Mouse (Mus musculus) MEL (cell line): ENCODE measurements around the gene D17H6S53E. TPM values are rescaled to one million over a fixed set of nuclear protein-coding genes. Genes with fewer than 3 reads are reported as not detected.

Source experiments
- DNase-seq: peaks from one replicate; pipeline ENCODE4 v3.0.0; 2011; ENCODE audit warnings: low read depth, low spot score
- H3K27ac ChIP-seq: 2 replicates; pipeline ENCODE4 v1.5.1; 2012; ENCODE audit warnings: low read depth, mild to moderate bottlenecking, control low read depth, low read length, moderate library complexity; ENCODE audit not compliant: control insufficient read depth
- H3K27me3 ChIP-seq, 2 experiments: fragments of 150-350 bp in 1 of 2; sonication (generic) in 1 of 2; 2 replicates each; pipeline ENCODE4 v1.6.1; 2012; ENCODE audit warnings: low read length in 2 of 2, mild to moderate bottlenecking in 2 of 2, improper control_type of control experiment in 1 of 2, moderate library complexity in 1 of 2; ENCODE audit not compliant: insufficient read depth in 2 of 2, control insufficient read depth in 1 of 2
- H3K36me3 ChIP-seq, 2 experiments: 2 replicates each; pipeline ENCODE4 v1.6.1; 2012 to 2014; ENCODE audit warnings: low read length in 2 of 2, improper control_type of control experiment in 1 of 2, inconsistent platforms in 1 of 2, mild to moderate bottlenecking in 1 of 2; ENCODE audit not compliant: insufficient read depth in 2 of 2, control insufficient read depth in 1 of 2
- H3K4me1 ChIP-seq, 2 experiments: fragments of 150-350 bp in 1 of 2; sonication (generic) in 1 of 2; 2 replicates each; pipeline ENCODE4 v1.6.1; 2012; ENCODE audit warnings: low read length in 2 of 2, improper control_type of control experiment in 1 of 2, mild to moderate bottlenecking in 1 of 2; ENCODE audit not compliant: insufficient read depth in 2 of 2, control insufficient read depth in 1 of 2
- H3K4me3 ChIP-seq, 2 experiments: fragments of 150-350 bp in 1 of 2; sonication (generic) in 1 of 2; 2 replicates each; pipeline ENCODE4 v1.5.1; 2012; ENCODE audit warnings: low read depth in 2 of 2, low read length in 2 of 2, mild to moderate bottlenecking in 2 of 2, moderate library complexity in 2 of 2, control low read depth in 1 of 2, improper control_type of control experiment in 1 of 2; ENCODE audit not compliant: control insufficient read depth in 1 of 2, insufficient read depth in 1 of 2
- H3K79me2 ChIP-seq: 2 replicates; pipeline ENCODE4 v1.6.1; 2012; ENCODE audit warnings: mild to moderate bottlenecking, low read length, moderate library complexity; ENCODE audit not compliant: control insufficient read depth, poor library complexity, insufficient read depth
- H3K9ac ChIP-seq: 2 replicates; pipeline ENCODE4 v1.6.1; 2012; ENCODE audit warnings: low read depth, mild to moderate bottlenecking, control low read depth, low read length, moderate library complexity; ENCODE audit not compliant: control insufficient read depth, poor library complexity, severe bottlenecking
- H3K9me3 ChIP-seq: fragments of 150-350 bp; sonication (generic); replicated peaks from 2 replicates; pipeline ENCODE4 v1.6.1; 2012; ENCODE audit warnings: mild to moderate bottlenecking, low read length, improper control_type of control experiment, moderate library complexity; ENCODE audit not compliant: insufficient read depth
- BHLHE40 ChIP-seq: IDR thresholded peaks from 2 replicates; pipeline ENCODE4 v1.6.1; 2012; ENCODE audit warnings: low read depth, mild to moderate bottlenecking, inconsistent platforms, low read length, improper control_type of control experiment, borderline replicate concordance
- CTCF ChIP-seq, 3 experiments: IDR thresholded peaks in 2 of 3; conservative IDR thresholded peaks in 1 of 3; 2 replicates each; pipeline ENCODE4 v1.5.1; 2011 to 2012; ENCODE audit warnings: low read length in 3 of 3, low read depth in 2 of 3, mild to moderate bottlenecking in 2 of 3, improper control_type of control experiment in 1 of 3, inconsistent platforms in 1 of 3, mixed read lengths in 1 of 3, moderate library complexity in 1 of 3; ENCODE audit not compliant: control insufficient read depth in 1 of 3, insufficient read depth in 1 of 3, poor library complexity in 1 of 3, severe bottlenecking in 1 of 3
- ELF1 ChIP-seq: IDR thresholded peaks from 2 replicates; pipeline ENCODE4 v1.6.1; 2014; ENCODE audit warnings: low read depth, mild to moderate bottlenecking, inconsistent platforms, low read length, improper control_type of control experiment, moderate library complexity
- EP300 ChIP-seq, 2 experiments: IDR thresholded peaks; 2 replicates each; pipeline ENCODE4 v1.6.1; 2011; ENCODE audit warnings: improper control_type of control experiment in 2 of 2, low read length in 2 of 2, low read depth in 1 of 2, mild to moderate bottlenecking in 1 of 2
- ETS1 ChIP-seq: IDR thresholded peaks from 2 replicates; pipeline ENCODE4 v1.6.1; 2012; ENCODE audit warnings: low read depth, mild to moderate bottlenecking, inconsistent platforms, low read length, improper control_type of control experiment, moderate library complexity
- GABPA ChIP-seq: IDR thresholded peaks from 2 replicates; pipeline ENCODE4 v1.6.1; 2012; ENCODE audit warnings: low read depth, mild to moderate bottlenecking, inconsistent platforms, low read length, improper control_type of control experiment, moderate library complexity
- GATA1 ChIP-seq: IDR thresholded peaks from 2 replicates; pipeline ENCODE4 v1.6.1; 2011; ENCODE audit warnings: low read depth, low read length, improper control_type of control experiment
- MAFK ChIP-seq: IDR thresholded peaks from 2 replicates; pipeline ENCODE4 v1.6.1; 2011; ENCODE audit warnings: low read depth, mild to moderate bottlenecking, low read length, improper control_type of control experiment, borderline replicate concordance
- MAX ChIP-seq: IDR thresholded peaks from 2 replicates; pipeline ENCODE4 v1.6.1; 2011; ENCODE audit warnings: low read length, improper control_type of control experiment
- MAZ ChIP-seq: IDR thresholded peaks from 2 replicates; pipeline ENCODE4 v1.6.1; 2012; ENCODE audit warnings: low read depth, mild to moderate bottlenecking, inconsistent platforms, low read length, improper control_type of control experiment
- MEF2A ChIP-seq: IDR thresholded peaks from 2 replicates; pipeline ENCODE4 v1.6.1; 2014; ENCODE audit warnings: low read depth, mild to moderate bottlenecking, inconsistent platforms, low read length, improper control_type of control experiment; ENCODE audit not compliant: poor library complexity, insufficient replicate concordance, severe bottlenecking; ENCODE audit errors: extremely low read depth
- MXI1 ChIP-seq: IDR thresholded peaks from 2 replicates; pipeline ENCODE4 v1.6.1; 2011; ENCODE audit warnings: mild to moderate bottlenecking, low read depth, low read length, improper control_type of control experiment
- MYB ChIP-seq: IDR thresholded peaks from 2 replicates; pipeline ENCODE4 v1.6.1; 2011; ENCODE audit warnings: mild to moderate bottlenecking, low read depth, low read length, improper control_type of control experiment
- NELFE ChIP-seq: IDR thresholded peaks from 2 replicates; pipeline ENCODE4 v1.6.1; 2011; ENCODE audit warnings: low read depth, low read length, improper control_type of control experiment
- POLR2A ChIP-seq, 2 experiments: IDR thresholded peaks; 2 replicates each; pipeline ENCODE4 v1.6.1; 2011 to 2012; ENCODE audit warnings: low read length in 2 of 2, mild to moderate bottlenecking in 2 of 2, control low read depth in 1 of 2, improper control_type of control experiment in 1 of 2, low read depth in 1 of 2, moderate library complexity in 1 of 2; ENCODE audit not compliant: control insufficient read depth in 1 of 2, insufficient read depth in 1 of 2, poor library complexity in 1 of 2
- POLR2AphosphoS2 ChIP-seq: IDR thresholded peaks from 2 replicates; pipeline ENCODE4 v1.6.1; 2011; ENCODE audit warnings: low read length, improper control_type of control experiment
- POLR2AphosphoS5 ChIP-seq: IDR thresholded peaks from 2 replicates; pipeline ENCODE4 v1.6.1; 2012; ENCODE audit warnings: low read depth, borderline replicate concordance, mild to moderate bottlenecking, inconsistent platforms, low read length, moderate library complexity, mixed read lengths
- RAD21 ChIP-seq: IDR thresholded peaks from 2 replicates; pipeline ENCODE4 v1.6.1; 2011; ENCODE audit warnings: mild to moderate bottlenecking, low read depth, low read length, improper control_type of control experiment
- SIN3A ChIP-seq: IDR thresholded peaks from 2 replicates; pipeline ENCODE4 v1.6.1; 2012; ENCODE audit warnings: low read length, improper control_type of control experiment, inconsistent platforms
- SMC3 ChIP-seq: IDR thresholded peaks from 2 replicates; pipeline ENCODE4 v1.6.1; 2011; ENCODE audit warnings: low read depth, low read length, improper control_type of control experiment
- TBP ChIP-seq: IDR thresholded peaks from 2 replicates; pipeline ENCODE4 v1.8.0; 2011; ENCODE audit warnings: low read depth, low read length, improper control_type of control experiment
- USF1 ChIP-seq: IDR thresholded peaks from 2 replicates; pipeline ENCODE4 v1.6.1; 2014; ENCODE audit warnings: low read depth, mild to moderate bottlenecking, inconsistent platforms, low read length, improper control_type of control experiment, moderate library complexity
- USF2 ChIP-seq, 2 experiments: IDR thresholded peaks; 2 replicates each; pipeline ENCODE4 v1.6.1; 2011 to 2012; ENCODE audit warnings: improper control_type of control experiment in 2 of 2, low read length in 2 of 2, borderline replicate concordance in 1 of 2, inconsistent platforms in 1 of 2, low read depth in 1 of 2, mild to moderate bottlenecking in 1 of 2; ENCODE audit not compliant: insufficient read depth in 1 of 2
- ZMIZ1 ChIP-seq: IDR thresholded peaks from 2 replicates; pipeline ENCODE4 v1.6.1; 2012; ENCODE audit warnings: low read depth, mild to moderate bottlenecking, inconsistent platforms, low read length, improper control_type of control experiment, moderate library complexity
- ZNF384 ChIP-seq: IDR thresholded peaks from 2 replicates; pipeline ENCODE4 v1.6.1; 2012; ENCODE audit warnings: low read depth, mild to moderate bottlenecking, inconsistent platforms, low read length, improper control_type of control experiment
- polyA plus RNA-seq, 2 experiments: library from polyadenylated mRNA; stranded (reverse) in 1 of 2; unstranded in 1 of 2; fragments of >175 nt in 1 of 2; fragments of >200 nt in 1 of 2; gene quantifications; 2 replicates each; pipeline versions ENCODE4 v1.2.1 to v1.2.4; 2012; ENCODE audit warnings: low replicate concordance in 2 of 2, low read depth in 1 of 2; ENCODE audit not compliant: insufficient read length in 2 of 2, insufficient read depth in 1 of 2, missing spikeins in 1 of 2
- total RNA-seq: library from RNA; depleted of rRNA; stranded (reverse); fragments of 300-350 nt; gene quantifications from 2 replicates; pipeline ENCODE4 v1.2.3, GENCODE M21; 2012

The D17H6S53E gene
- total and polyA plus RNA-seq, 3 experiments, result 11.6 to 13.6 TPM; not detected in 1

DNA sequence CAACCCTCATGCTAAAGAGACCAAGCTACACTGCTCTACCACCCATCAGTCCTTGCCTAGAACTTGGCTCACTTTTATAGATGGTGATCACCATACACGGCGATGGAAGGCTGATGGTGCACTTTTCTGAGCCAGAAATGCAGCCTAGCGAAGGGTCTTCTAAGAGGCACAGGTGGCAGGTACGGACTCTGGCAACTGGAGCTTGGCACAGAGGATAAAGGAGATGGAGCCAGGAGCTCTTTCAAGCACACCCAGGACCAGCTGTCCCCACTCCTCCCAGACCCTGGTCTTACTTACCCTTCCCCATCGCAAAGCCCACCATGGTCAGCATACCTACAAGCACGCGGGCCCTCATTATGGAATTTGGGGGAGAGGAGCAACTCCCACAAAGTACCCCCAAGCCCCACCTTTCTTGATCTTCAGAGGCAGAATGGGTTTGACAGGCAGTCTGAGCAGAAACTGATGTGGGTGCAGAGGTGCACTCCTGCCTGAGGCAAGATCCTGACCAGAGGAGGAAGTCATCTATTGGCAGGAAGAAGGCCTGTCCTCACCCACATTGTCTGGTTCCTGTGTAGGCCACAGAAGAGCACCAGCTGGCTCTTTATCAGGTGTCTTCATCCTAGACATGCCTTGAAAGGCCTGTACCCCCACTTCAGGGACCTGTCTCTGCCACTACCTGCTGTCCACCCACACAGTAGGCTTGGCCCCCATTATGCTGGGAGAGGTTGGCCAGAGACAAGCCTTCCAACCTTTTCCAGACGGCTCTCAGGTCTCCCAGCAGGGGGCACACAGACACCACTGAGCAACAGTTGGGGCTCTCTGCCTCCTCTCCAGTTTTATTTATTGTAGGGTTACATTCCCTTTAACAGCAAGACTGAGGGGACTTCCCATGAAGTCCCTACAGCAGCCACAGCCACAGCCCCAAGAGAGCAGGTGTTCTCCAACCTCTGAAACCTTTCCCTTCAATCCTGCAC is 10.8 kb upstream of the D17H6S53E start, which contains the start of gene Ly6g5b:
Gene Ly6g5b, minus strand, starts transcription at position 383 of the 974 bp plus-strand sequence.
- H3K27ac ChIP-seq, result peak within 1 kb of the TSS; percentile 7; the same call in 1 of the 2 replicates
- no peak for TF ChIP-seq ZNF384
- TF ChIP-seq SIN3A, result 0 out of 2 replicates have a peak, but pooled peaks have one; percentile 47
- no peak for TF ChIP-seq POLR2AphosphoS5
- TF ChIP-seq RAD21, result peak; percentile 32
- no peak for TF ChIP-seq BHLHE40
- peak; percentile 78 for TF ChIP-seq ETS1
- TF ChIP-seq EP300 (IDR thresholded peaks at IDR 0.05; ENCODE audit: low read depth in 1 of 2, low read length in 2 of 2), result peak in 1 of 2 experiments; percentile 23; a peak in 1 of 4 replicates
- TF ChIP-seq SMC3, result peak; percentile 41; the same call in 1 of the 2 replicates
- no peak for TF ChIP-seq MXI1
- TF ChIP-seq MYB, result no peak
- no peak for TF ChIP-seq MEF2A
- 0 out of 4 replicates have a peak, but pooled peaks of 1 of the 2 experiments have one; percentile 40 for TF ChIP-seq POLR2A (IDR thresholded peaks at IDR 0.05; ENCODE audit: control insufficient read depth in 1 of 2, insufficient read depth in 1 of 2, low read depth in 1 of 2, low read length in 2 of 2, poor library complexity in 1 of 2)
- no peak for TF ChIP-seq MAX
- TF ChIP-seq CTCF (IDR thresholded peaks at IDR 0.05 in 2 of 3, conservative IDR thresholded peaks at IDR 0.05 in 1 of 3; ENCODE audit: control insufficient read depth in 1 of 3, insufficient read depth in 1 of 3, low read depth in 2 of 3, low read length in 3 of 3, poor library complexity in 1 of 3, severe bottlenecking in 1 of 3), result peak; percentile 47 to 66 (median 54)
- peaks cover 3 to 16% of the 10 kb centered on the region in 2 experiments; a peak in 3 of 4 replicates for H3K36me3 ChIP-seq
- H3K79me2 ChIP-seq, result peaks cover 9% of the 10 kb centered on the region
- no peak within 1 kb of the TSS for H3K9ac ChIP-seq
- peak; percentile 63 for DNase-seq
- H3K4me3 ChIP-seq, result no peak within 1 kb of the TSS
- peaks cover 0 to 9% of the 10 kb centered on the region in 2 experiments; a peak in 2 of 4 replicates for H3K4me1 ChIP-seq
- H3K9me3 ChIP-seq, result no peaks in the 10 kb centered on the region
- no peaks in the 10 kb centered on the region for H3K27me3 ChIP-seq

DNA sequence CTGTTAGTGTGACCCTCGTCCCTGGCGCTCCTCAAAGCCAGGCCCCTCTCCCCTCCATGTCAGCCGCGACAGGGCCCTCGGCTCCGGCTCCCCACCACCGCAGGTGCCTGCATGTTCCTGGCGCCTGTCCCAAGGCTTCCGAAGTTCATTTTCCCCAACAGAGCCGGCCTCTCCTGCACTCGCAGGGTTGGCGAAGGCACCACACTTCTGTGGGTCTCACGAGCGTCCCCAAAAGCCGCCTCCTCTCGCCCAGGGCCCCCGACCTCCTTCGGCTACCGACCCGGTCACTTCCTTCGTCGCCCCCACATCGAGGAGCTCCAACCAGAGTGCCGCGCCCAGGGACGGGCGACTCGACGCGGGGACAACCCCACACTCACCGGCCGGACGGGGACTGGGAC is 5.4 kb upstream of the D17H6S53E start:
- TF ChIP-seq MAZ (no peak), MXI1 (no peak), USF2 (IDR thresholded peaks at IDR 0.05; ENCODE audit: borderline replicate concordance in 1 of 2, insufficient read depth in 1 of 2, low read depth in 1 of 2, low read length in 2 of 2) (no peak), NELFE (no peak; the same call in 1 of the 2 replicates), TBP (no peak), USF1 (no peak), MAFK (no peak), ZMIZ1 (no peak), GABPA (no peak), ELF1 (no peak), POLR2AphosphoS2 (0 out of 2 replicates have a peak, but pooled peaks have one; percentile 0), GATA1 (no peak), POLR2A (IDR thresholded peaks at IDR 0.05; ENCODE audit: control insufficient read depth in 1 of 2, insufficient read depth in 1 of 2, low read depth in 1 of 2, low read length in 2 of 2, poor library complexity in 1 of 2) (peak in 1 of 2 experiments; percentile 55; a peak in 1 of 4 replicates)
- H3K27me3 ChIP-seq, result no peaks in the 10 kb centered on the region
- H3K9me3 ChIP-seq, result no peaks in the 10 kb centered on the region
- H3K9ac ChIP-seq, result peak overlapping the region; percentile 95
- H3K36me3 ChIP-seq, result peaks cover 3 to 24% of the 10 kb centered on the region in 2 experiments; a peak in 3 of 4 replicates
- peak overlapping the region; percentile 55 for H3K27ac ChIP-seq
- H3K79me2 ChIP-seq, result peaks cover 29% of the 10 kb centered on the region
- peaks cover 6 to 8% of the 10 kb centered on the region in 2 experiments for H3K4me1 ChIP-seq
- H3K4me3 ChIP-seq, result peak overlapping the region; percentile 74 to 93
- DNase-seq, result no peak
